ENCODE assay signal across 10 mouse cellular contexts in the genomic region with DNA sequence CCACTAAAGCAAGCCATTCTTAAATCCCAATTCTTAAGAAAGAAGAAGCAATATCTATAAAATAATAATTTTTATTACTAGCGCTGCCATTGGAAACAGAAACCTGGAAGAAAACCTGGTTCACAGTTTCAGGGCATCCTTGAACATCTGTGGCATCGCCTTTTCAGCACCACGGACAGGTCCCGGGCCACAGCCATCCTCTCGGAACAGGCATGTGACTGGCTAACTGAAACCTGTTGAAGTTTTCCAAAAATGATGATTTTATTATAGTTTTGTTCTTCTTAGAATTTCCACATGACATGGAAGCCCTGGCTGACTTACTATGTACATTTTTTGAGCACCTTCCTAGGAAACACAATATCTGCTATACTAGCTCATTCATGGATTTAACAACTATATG. TPM values are rescaled to one million over a fixed set of nuclear protein-coding genes. Genes with fewer than 3 reads are reported as not detected.
DNase-seq lines count a peak whose midpoint lies in the region; ATAC-seq lines count a peak whose summit lies in the region.
"Had no signal": no experiment of that assay in that cellular context is flagged by ENCODE, and none has a peak within 500 bp of the region (broad histone marks: within the 10 kb centered on the region; RNA-seq: fewer than 3 reads in every experiment).

No protein-coding gene starts in this region.

- H3K27me3 ChIP-seq in forebrain, embryonic 11.5 days (ENCODE audit: control insufficient read depth, insufficient read depth, low read length) = no peaks in the 10 kb centered on the region
- H3K27me3 ChIP-seq in forebrain, embryonic 14.5 days (replicated peaks; ENCODE audit: control insufficient read depth, insufficient read depth, low read length) = no peaks in the 10 kb centered on the region
- H3K27me3 ChIP-seq in embryonic facial prominence, embryonic 10.5 days (replicated peaks; ENCODE audit: low read depth, poor library complexity, severe bottlenecking) = no peaks in the 10 kb centered on the region
- no peaks in the 10 kb centered on the region for H3K27me3 ChIP-seq in neural tube, embryonic 11.5 days (ENCODE audit: control insufficient read depth, insufficient read depth, low read length)
- H3K27me3 ChIP-seq: limb, embryonic 15.5 days had no signal

- no peak overlapping the region for H3K9ac ChIP-seq in forebrain, embryonic 11.5 days (ENCODE audit: low read length)
- no peak overlapping the region for H3K9ac ChIP-seq in forebrain, embryonic 14.5 days (ENCODE audit: low read length)
- H3K9ac ChIP-seq in neural tube, embryonic 11.5 days (ENCODE audit: low read length) = no peak overlapping the region
- H3K9ac ChIP-seq: heart, embryonic 13.5 days; limb, embryonic 15.5 days had no signal

- H3K4me3 ChIP-seq in forebrain, embryonic 11.5 days (ENCODE audit: low read depth, low read length) = no peak overlapping the region
- no peak overlapping the region for H3K4me3 ChIP-seq in forebrain, embryonic 14.5 days (ENCODE audit: low read depth, low read length)
- no peak overlapping the region for H3K4me3 ChIP-seq in embryonic facial prominence, embryonic 10.5 days
- H3K4me3 ChIP-seq in neural tube, embryonic 11.5 days (ENCODE audit: low read depth, low read length) = no peak overlapping the region
- H3K4me3 ChIP-seq: heart, embryonic 13.5 days; limb, embryonic 15.5 days had no signal

- no peak for ATAC-seq in forebrain, embryonic 11.5 days (replicated peaks; ENCODE audit: low FRiP score)
- no peak for ATAC-seq in forebrain, embryonic 14.5 days
- ATAC-seq in neural tube, embryonic 11.5 days (ENCODE audit: insufficient read depth, low FRiP score, low TSS enrichment) = no peak

- no peak overlapping the region for H3K4me2 ChIP-seq in forebrain, embryonic 11.5 days (ENCODE audit: low read depth, low read length, severe bottlenecking)
- H3K4me2 ChIP-seq in forebrain, embryonic 14.5 days (ENCODE audit: low read length) = no peak overlapping the region
- no peak overlapping the region for H3K4me2 ChIP-seq in neural tube, embryonic 11.5 days (ENCODE audit: low read depth)
- H3K4me2 ChIP-seq: heart, embryonic 13.5 days; limb, embryonic 15.5 days had no signal

- H3K36me3 ChIP-seq in forebrain, embryonic 11.5 days (ENCODE audit: control insufficient read depth, insufficient read depth, low read length) = no peaks in the 10 kb centered on the region
- no peaks in the 10 kb centered on the region for H3K36me3 ChIP-seq in forebrain, embryonic 14.5 days (ENCODE audit: control insufficient read depth, insufficient read depth, low read length)
- H3K36me3 ChIP-seq in embryonic facial prominence, embryonic 10.5 days (replicated peaks) = no peaks in the 10 kb centered on the region
- H3K36me3 ChIP-seq in neural tube, embryonic 11.5 days (ENCODE audit: control insufficient read depth, insufficient read depth, low read length) = no peaks in the 10 kb centered on the region
- H3K36me3 ChIP-seq: heart, embryonic 13.5 days had no signal

- no peak overlapping the region for H3K27ac ChIP-seq in forebrain, embryonic 11.5 days (ENCODE audit: low read depth, low read length)
- no peak overlapping the region for H3K27ac ChIP-seq in forebrain, embryonic 14.5 days (ENCODE audit: low read depth, low read length)
- no peak overlapping the region for H3K27ac ChIP-seq in embryonic facial prominence, embryonic 10.5 days (replicated peaks)
- H3K27ac ChIP-seq in neural tube, embryonic 11.5 days (ENCODE audit: low read depth, low read length) = no peak overlapping the region
- H3K27ac ChIP-seq: heart, embryonic 13.5 days; limb, embryonic 15.5 days had no signal

- peak; percentile 83 for DNase-seq in forebrain, embryonic 11.5 days (ENCODE audit: low spot score)
- no peak for DNase-seq in forebrain, embryonic 14.5 days (ENCODE audit: low spot score)
- peak; percentile 47 for DNase-seq in ovary, postnatal 14 days (ENCODE audit: low spot score)
- DNase-seq in ovary, adult 18-20 months (ENCODE audit: low spot score) = no peak
- DNase-seq in embryonic facial prominence, embryonic 10.5 days (ENCODE audit: low spot score) = peak; percentile 79
- DNase-seq in neural tube, embryonic 11.5 days (ENCODE audit: low spot score) = peak; percentile 59
- DNase-seq in left cerebral cortex, adult 8-10 months (ENCODE audit: low spot score in 2 of 2) = no peak
- DNase-seq in layer of hippocampus, postnatal 10 days (ENCODE audit: low spot score in 2 of 2) = no peak

- no peaks in the 10 kb centered on the region for H3K4me1 ChIP-seq in forebrain, embryonic 11.5 days (replicated peaks; ENCODE audit: control insufficient read depth, insufficient read depth, low read length)
- H3K4me1 ChIP-seq in forebrain, embryonic 14.5 days (ENCODE audit: control insufficient read depth, insufficient read depth, low read length) = no peaks in the 10 kb centered on the region
- no peaks in the 10 kb centered on the region for H3K4me1 ChIP-seq in embryonic facial prominence, embryonic 10.5 days
- no peaks in the 10 kb centered on the region for H3K4me1 ChIP-seq in neural tube, embryonic 11.5 days (ENCODE audit: control insufficient read depth, insufficient read depth, low read length)
- H3K4me1 ChIP-seq: limb, embryonic 15.5 days had no signal

- 22% methylated on average over 5 of the region's 5 CpGs for WGBS in forebrain, embryonic 11.5 days
- 26% methylated on average over 5 of the region's 5 CpGs for WGBS in forebrain, embryonic 14.5 days
- WGBS in embryonic facial prominence, embryonic 10.5 days = 17% methylated on average over 5 of the region's 5 CpGs
- 21% methylated on average over 5 of the region's 5 CpGs for WGBS in neural tube, embryonic 11.5 days

- H3K9me3 ChIP-seq in forebrain, embryonic 11.5 days (ENCODE audit: control insufficient read depth, low read length) = no peaks in the 10 kb centered on the region
- H3K9me3 ChIP-seq in forebrain, embryonic 14.5 days (replicated peaks; ENCODE audit: control insufficient read depth, low read length) = no peaks in the 10 kb centered on the region
- no peaks in the 10 kb centered on the region for H3K9me3 ChIP-seq in embryonic facial prominence, embryonic 10.5 days
- H3K9me3 ChIP-seq in neural tube, embryonic 11.5 days (ENCODE audit: control insufficient read depth, low read length) = no peaks in the 10 kb centered on the region
- H3K9me3 ChIP-seq: heart, embryonic 13.5 days; limb, embryonic 15.5 days had no signal

RNA-seq across cellular contexts. Expression of gene Otulin, which starts 24.5 kb away (rescaled TPM):
- 35.7 and 44.0 TPM in 2 replicates for polyA plus RNA-seq in forebrain, embryonic 11.5 days (2014; fragmentation: Nextera tagmentation; extraction: Ambion mirVana)
- 35.0 and 36.0 TPM in 2 replicates for polyA plus RNA-seq in forebrain, embryonic 14.5 days (2014; fragmentation: Nextera tagmentation; extraction: Ambion mirVana)
- polyA plus RNA-seq in embryonic facial prominence, embryonic 10.5 days (2016; fragmentation: Nextera tagmentation; extraction: Ambion mirVana) = 26.4 and 27.7 TPM in 2 replicates
- 32.8 and 34.6 TPM in 2 replicates for polyA plus RNA-seq in neural tube, embryonic 11.5 days (2014; fragmentation: Nextera tagmentation; extraction: Ambion mirVana)
- 10 to 100 TPM; 21.1 to 24.9 (median 21.9) TPM for total RNA-seq in left cerebral cortex, adult 8-10 months (2022)
- 10 to 100 TPM; 24.7 to 28.7 TPM for total RNA-seq in layer of hippocampus, postnatal 10 days (2021)

RNA-seq across cellular contexts. Expression of gene Otulinl, which starts 26.4 kb away (rescaled TPM):
- polyA plus RNA-seq in forebrain, embryonic 11.5 days (2014; fragmentation: Nextera tagmentation; extraction: Ambion mirVana) = 9.2 and 9.4 TPM in 2 replicates
- polyA plus RNA-seq in forebrain, embryonic 14.5 days (2014; fragmentation: Nextera tagmentation; extraction: Ambion mirVana) = 13.2 and 14.2 TPM in 2 replicates
- polyA plus RNA-seq in embryonic facial prominence, embryonic 10.5 days (2016; fragmentation: Nextera tagmentation; extraction: Ambion mirVana) = 6.8 and 7.9 TPM in 2 replicates
- polyA plus RNA-seq in neural tube, embryonic 11.5 days (2014; fragmentation: Nextera tagmentation; extraction: Ambion mirVana) = 8.0 and 9.8 TPM in 2 replicates
- 10 to 100 TPM; 21.0 to 35.3 (median 28.7) TPM for total RNA-seq in left cerebral cortex, adult 8-10 months (2022)
- 10 to 100 TPM; 20.8 to 24.9 TPM for total RNA-seq in layer of hippocampus, postnatal 10 days (2021)

Comparison
In these comparisons a context has a peak if more than half of its experiments do, and no peak if none do; other contexts are left out.
1. DNase-seq: peak in forebrain, embryonic 11.5 days (single experiment), ovary, postnatal 14 days (single experiment), embryonic facial prominence, embryonic 10.5 days (single experiment) and neural tube, embryonic 11.5 days (single experiment); none in forebrain, embryonic 14.5 days (single experiment), ovary, adult 18-20 months (single experiment), left cerebral cortex, adult 8-10 months (0 of 2) and layer of hippocampus, postnatal 10 days (0 of 2).